Mouse (Mus musculus) olfactory bulb, adult 2 months (tissue): ENCODE results near the gene Olfr992.

Source experiments
- CTCF ChIP-seq: fragments of 200-500 bp; IDR thresholded peaks from 2 replicates; pipeline ENCODE4 v1.5.1; 2012; ENCODE audit warnings: low read depth, mild to moderate bottlenecking, low read length, moderate library complexity; ENCODE audit not compliant: insufficient read depth
- POLR2A ChIP-seq: fragments of 200-500 bp; IDR thresholded peaks from 2 replicates; pipeline ENCODE4 v1.6.1; 2012; ENCODE audit warnings: mild to moderate bottlenecking, low read depth, low read length, moderate library complexity; ENCODE audit not compliant: insufficient read depth

- TF ChIP-seq CTCF: no peak
- no peak for TF ChIP-seq POLR2A
Observed at GRCm38 (mm10) chr2:85443539-85443938, 34.3 kb upstream of the Olfr992 start, which contains the start of gene Olfr995.
